Mouse (Mus musculus): ENCODE data around the gene 2310057M21Rik.
"Not testable (repeated sequence)": the region's sequence is repeated elsewhere in the genome, so short reads cannot be mapped to it uniquely, and the experiment has no call there.

2310057M21Rik gene

DNA sequence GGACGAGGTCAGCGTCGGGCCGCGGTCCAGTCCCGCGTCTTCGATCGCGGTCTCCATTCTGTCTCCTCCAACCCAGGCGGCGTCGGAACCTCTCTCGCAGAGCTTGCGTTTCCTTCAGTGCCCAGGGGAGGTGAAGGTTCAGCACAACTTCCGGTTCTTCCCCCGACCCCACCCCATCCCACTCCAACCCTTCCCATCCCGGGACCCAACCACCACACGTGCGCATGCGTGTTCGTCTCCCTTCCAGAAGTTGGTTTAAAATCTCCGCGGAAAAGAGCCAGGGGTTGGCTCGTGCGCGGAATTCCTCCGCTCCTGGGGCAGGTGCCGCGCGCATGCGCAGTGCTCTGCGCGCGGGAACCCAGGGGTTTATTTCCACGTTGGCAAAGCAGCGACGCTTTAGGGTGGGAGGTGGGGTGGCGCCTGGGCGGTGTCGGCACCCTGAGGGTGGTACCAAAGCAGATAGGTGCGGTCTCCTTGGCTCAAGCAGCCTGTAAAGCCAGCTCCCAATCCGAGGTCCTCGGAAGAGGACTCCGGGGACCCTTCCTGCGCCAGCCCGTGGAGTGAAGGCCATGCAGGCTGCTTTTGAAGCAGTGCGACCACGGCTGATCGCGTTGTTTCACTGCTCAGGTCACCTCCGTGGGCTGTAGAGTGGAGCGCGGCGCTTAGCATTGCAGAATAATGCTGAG lies at the start of gene 2310057M21Rik:
Gene 2310057M21Rik, minus strand, starts transcription at position 145 of the 686 bp plus-strand sequence.
- peak; percentile 97 for DNase-seq (ENCODE audit: extremely low spot score, low read depth, low spot score)

GRCm38 (mm10) chr7:131411941-131412270 lies 49.3 kb upstream of the 2310057M21Rik start:
- no peak for DNase-seq (ENCODE audit: extremely low spot score, low read depth, low spot score)

- DNase-seq (ENCODE audit: extremely low spot score, low read depth, low spot score), result no peak
These were observed 48.8 kb upstream of the 2310057M21Rik start for GRCm38 (mm10) chr7:131411221-131411940.

- peak; percentile 82 for DNase-seq (ENCODE audit: extremely low spot score, low read depth, low spot score)
These were observed 48.0 kb upstream of the 2310057M21Rik start, which contains the start of the genes Ikzf5 and Acadsb for GRCm38 (mm10) chr7:131410416-131411058. TSS of gene Ikzf5 (minus strand) at chr7:131410521. TSS of gene Acadsb (plus strand) at chr7:131410601.

DNA sequence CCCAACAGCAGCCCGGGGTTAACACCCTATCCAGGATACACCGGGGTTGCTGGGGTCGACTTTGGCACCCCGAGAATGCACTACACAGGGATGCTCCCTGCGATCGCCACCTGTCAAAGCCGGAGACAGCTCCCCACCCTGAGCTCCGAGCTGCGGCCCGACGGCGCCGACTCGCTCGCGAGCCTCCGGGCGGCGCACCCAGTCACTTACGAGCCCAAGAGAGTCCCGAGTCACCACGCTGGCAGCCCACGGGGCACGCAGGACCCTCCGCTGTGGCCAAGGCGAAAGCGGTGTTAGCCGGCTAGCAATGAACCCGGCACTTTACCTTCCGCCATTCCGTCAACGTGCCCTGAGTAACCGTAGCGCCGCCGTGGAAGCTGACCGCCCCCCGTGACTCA lies 47.4 kb upstream of the 2310057M21Rik start:
- DNase-seq (ENCODE audit: extremely low spot score, low read depth, low spot score), result no peak

- peak; percentile 62 for DNase-seq (ENCODE audit: extremely low spot score, low read depth, low spot score)
These were observed 46.9 kb upstream of the 2310057M21Rik start for GRCm38 (mm10) chr7:131409321-131409987.

DNA sequence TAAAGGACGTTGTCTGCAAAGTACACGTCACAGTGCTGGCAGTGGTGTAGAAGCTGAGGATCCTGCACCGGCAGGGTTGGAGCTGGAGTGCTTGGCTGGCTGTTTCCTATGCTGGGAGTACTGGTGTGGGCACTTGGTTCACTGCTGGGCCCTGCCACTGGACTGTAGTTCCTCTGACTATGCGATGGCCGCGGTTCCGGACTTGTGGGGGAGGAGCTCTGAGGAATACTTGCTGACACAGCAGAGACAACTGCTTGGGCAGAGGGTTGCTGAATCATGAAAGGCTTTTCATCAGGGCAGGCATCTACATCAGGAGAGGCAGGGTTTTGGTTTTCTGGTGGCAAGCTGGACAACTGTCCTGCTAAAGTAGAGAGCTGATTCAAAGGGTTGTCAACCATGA lies 29.2 kb upstream of the 2310057M21Rik start:
- not testable (repeated sequence) for DNase-seq (ENCODE audit: extremely low spot score, low read depth, low spot score)

GRCm38 (mm10) chr7:131371880-131372651 lies 9.5 kb upstream of the 2310057M21Rik start:
- DNase-seq (ENCODE audit: extremely low spot score, low read depth, low spot score), result no peak

GRCm38 (mm10) chr7:131371470-131371860 lies 8.9 kb upstream of the 2310057M21Rik start:
- DNase-seq (ENCODE audit: extremely low spot score, low read depth, low spot score), result peak; percentile 6

GRCm38 (mm10) chr7:131370648-131371469 lies 8.3 kb upstream of the 2310057M21Rik start, which contains the start of gene Pstk:
TSS of gene Pstk (plus strand) at chr7:131371141.
- DNase-seq (ENCODE audit: extremely low spot score, low read depth, low spot score), result peak; percentile 78

DNA sequence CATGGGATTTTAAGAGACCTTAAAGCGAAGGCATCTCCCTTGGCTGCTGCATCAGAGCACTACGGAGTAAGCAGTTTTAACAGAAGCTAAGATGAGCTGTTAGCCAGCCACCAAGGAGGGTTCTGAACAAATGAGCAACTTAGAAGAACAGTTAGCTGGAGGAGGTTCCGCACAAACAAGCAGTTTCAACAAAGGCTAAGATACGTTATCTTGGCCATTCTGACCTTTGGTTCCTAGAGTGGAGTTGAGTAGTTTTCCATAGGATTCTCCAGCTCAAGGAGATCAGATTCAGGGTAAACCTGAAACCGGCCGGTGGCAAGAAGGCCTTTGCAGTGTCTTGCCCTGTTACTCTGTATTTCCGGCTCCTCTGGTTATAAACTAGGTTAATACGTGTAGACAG lies 1.6 kb upstream of the 2310057M21Rik start:
- no peak for DNase-seq (ENCODE audit: extremely low spot score, low read depth, low spot score)

- DNase-seq (ENCODE audit: extremely low spot score, low read depth, low spot score), result no peak
These were observed 317 bp downstream of the 2310057M21Rik start for GRCm38 (mm10) chr7:131362269-131362614.

DNA sequence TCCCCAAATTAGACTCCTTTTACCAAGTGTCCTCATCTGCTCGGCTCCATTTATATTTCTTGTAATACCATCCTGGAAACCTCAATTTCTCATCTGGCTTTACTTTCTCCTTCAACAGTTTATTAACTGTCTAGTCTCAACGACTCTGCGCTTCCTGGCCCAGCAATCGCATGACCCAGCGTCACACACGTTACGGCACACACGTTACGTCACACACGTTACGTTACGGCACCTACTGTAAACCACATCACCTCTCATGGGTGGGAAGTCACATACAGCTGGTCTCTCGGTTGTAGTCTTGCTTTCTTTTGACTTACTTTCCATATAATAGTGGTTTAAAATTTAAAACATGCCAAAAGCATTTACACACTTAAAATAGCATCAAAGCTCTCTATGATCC lies 6.5 kb downstream of the 2310057M21Rik start:
- DNase-seq (ENCODE audit: extremely low spot score, low read depth, low spot score), result no peak

DNA sequence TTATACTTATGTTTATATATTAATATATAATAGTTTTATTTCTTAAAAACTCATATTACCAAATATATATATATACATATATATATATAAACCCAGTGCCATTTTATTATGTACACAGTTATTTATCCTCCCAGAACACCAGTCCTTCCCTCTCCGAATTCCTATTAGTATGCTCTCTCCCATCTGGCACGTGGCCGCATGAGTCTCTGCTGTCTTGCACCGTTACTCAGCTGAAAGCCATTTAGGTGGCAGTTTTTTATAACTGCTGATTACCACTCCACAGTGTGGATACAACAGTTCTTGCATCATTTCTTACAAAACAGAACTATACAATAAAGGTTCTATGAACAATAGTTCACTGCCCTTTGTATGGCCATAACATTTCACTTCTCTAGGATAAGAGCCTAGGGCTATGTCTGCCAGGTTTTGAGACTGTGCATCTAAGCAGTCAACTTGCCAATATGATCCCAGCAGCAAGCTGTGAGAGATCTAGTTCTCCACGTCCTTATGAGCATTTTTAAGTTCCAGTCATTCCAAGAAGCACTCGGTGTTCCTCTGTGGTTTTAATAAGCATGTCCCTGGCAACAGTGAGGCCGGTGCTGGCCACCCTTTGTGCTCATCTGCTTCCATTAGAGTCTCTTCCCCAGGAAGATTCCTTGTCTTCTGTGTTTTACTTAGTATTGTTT lies 16.6 kb downstream of the 2310057M21Rik start:
- DNase-seq (ENCODE audit: extremely low spot score, low read depth, low spot score), result no peak

- DNase-seq (ENCODE audit: extremely low spot score, low read depth, low spot score), result no peak
These were observed 25.0 kb downstream of the 2310057M21Rik start for GRCm38 (mm10) chr7:131337502-131338068.

DNA sequence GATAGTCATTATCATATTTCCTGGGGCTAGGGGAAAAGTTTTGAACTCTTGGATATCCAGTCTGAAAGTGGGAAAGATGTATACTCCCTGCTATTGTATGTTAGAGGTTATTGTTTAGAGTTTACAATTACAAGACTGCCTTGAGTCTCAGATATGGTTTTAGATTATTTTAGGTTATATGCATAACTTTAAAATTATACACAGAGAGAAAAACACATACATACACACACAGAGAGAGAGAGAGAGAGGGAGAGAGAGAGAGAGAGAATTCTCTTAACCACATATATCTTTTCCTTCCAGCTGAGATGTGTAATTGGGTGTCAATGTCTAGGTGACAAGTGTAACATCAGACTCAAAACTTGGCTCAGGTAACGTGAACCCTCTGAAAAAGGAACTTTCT lies 29.0 kb downstream of the 2310057M21Rik start, which contains the start of gene Fam24a:
Gene Fam24a, plus strand, starts transcription at position 301 of the 400 bp plus-strand sequence.
- no peak for DNase-seq (ENCODE audit: extremely low spot score, low read depth, low spot score)

GRCm38 (mm10) chr7:131331688-131332087 lies 30.9 kb downstream of the 2310057M21Rik start:
- DNase-seq (ENCODE audit: extremely low spot score, low read depth, low spot score), result no peak

DNA sequence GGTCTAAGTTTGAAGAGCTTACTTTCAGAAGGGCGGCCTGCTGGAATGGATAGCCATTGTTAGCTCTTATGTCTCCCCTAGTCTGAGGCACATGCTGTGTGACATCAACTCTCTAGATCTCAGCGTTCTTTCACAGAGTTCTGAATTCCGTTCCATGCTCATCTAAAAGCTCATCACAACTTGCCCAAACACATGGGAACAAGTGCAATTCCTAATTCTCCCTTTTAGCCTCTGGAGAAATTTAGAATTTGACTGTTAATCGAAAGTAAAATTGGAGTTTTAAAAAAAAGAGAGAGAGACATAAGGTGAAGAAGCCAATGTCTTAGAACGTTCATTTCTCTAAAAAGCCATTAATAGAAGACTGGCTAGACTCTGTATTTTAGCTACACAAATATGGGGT lies 33.1 kb downstream of the 2310057M21Rik start, which contains the start of gene Fam24b:
Gene Fam24b, minus strand, starts transcription at position 101 of the 400 bp plus-strand sequence.
- DNase-seq (ENCODE audit: extremely low spot score, low read depth, low spot score), result no peak

GRCm38 (mm10) chr7:131327054-131327453 lies 35.5 kb downstream of the 2310057M21Rik start:
- DNase-seq (ENCODE audit: extremely low spot score, low read depth, low spot score), result no peak

All from hindlimb bud, embryonic 11.5 days (tissue).